Mouse (Mus musculus) lung, adult 2 months (tissue): ENCODE measurements around the gene Tox2. TPM values are rescaled to one million over a fixed set of nuclear protein-coding genes. Genes with fewer than 3 reads are reported as not detected.

Experiments
- DNase-seq: peaks from one replicate; pipeline ENCODE4 v3.0.0; 2022
- H3K4me1 ChIP-seq: fragments of 200-500 bp; 2 replicates; pipeline ENCODE4 v1.6.1; 2011; ENCODE audit warnings: low read length; ENCODE audit not compliant: control insufficient read depth, insufficient read depth
- H3K4me3 ChIP-seq: fragments of 200-500 bp; replicated peaks from 2 replicates; pipeline ENCODE3; 2011; ENCODE audit warnings: low read depth, mild to moderate bottlenecking, control low read depth, low read length; ENCODE audit errors: extremely low read depth
- CTCF ChIP-seq: fragments of 200-500 bp; IDR thresholded peaks from 2 replicates; pipeline ENCODE4 v1.5.1; 2011; ENCODE audit warnings: mild to moderate bottlenecking, low read length, control low read depth; ENCODE audit not compliant: insufficient read depth
- POLR2A ChIP-seq: fragments of 200-500 bp; IDR thresholded peaks from 2 replicates; pipeline ENCODE4 v1.6.1; 2011; ENCODE audit warnings: low read depth, mild to moderate bottlenecking, control low read depth, low read length, borderline replicate concordance; ENCODE audit errors: extremely low read depth
- WGBS: fragments of 180-500 bp; shearing (Covaris S2); methylation state at CpG from one replicate; pipeline ENCODE4 v1.1.7; 2018; 5-methylcytosine and 5-hydroxymethylcytosine counted together
- polyA plus RNA-seq: library from polyadenylated mRNA; depleted of rRNA; stranded (reverse); fragments of >200 nt; gene quantifications from 2 replicates; pipeline ENCODE4 v1.2.3, GENCODE M21; 2012

Gene Tox2
- polyA plus RNA-seq, 1 experiment: 34.2 TPM

- no peak for TF ChIP-seq POLR2A
- TF ChIP-seq CTCF: peak; percentile 93
- H3K4me3 ChIP-seq: no peak overlapping the region
- DNase-seq: peak; percentile 30
- WGBS: 25% methylated on average over 9 of the region's 9 CpGs
- no peaks in the 10 kb centered on the region for H3K4me1 ChIP-seq
Measured at GRCm38 (mm10) chr2:163340263-163340662, 137.3 kb downstream of the Tox2 start.

- DNase-seq: no peak
- TF ChIP-seq CTCF: peak; percentile 48
- no peak for TF ChIP-seq POLR2A
- WGBS: 92% methylated on average over 4 of the region's 4 CpGs
- Histone ChIP-seq H3K4me1 (no peaks in the 10 kb centered on the region), H3K4me3 (no peak overlapping the region)
Measured at GRCm38 (mm10) chr2:163343671-163344070, 140.7 kb downstream of the Tox2 start.

GRCm38 (mm10) chr2:163344976-163345660 is 142.2 kb downstream of the Tox2 start:
- TF ChIP-seq POLR2A (peak; percentile 12; the same call in 1 of the 2 replicates), CTCF (no peak)
- DNase-seq: no peak
- WGBS: 54% methylated on average over 13 of the region's 13 CpGs
- Histone ChIP-seq H3K4me3 (no peak overlapping the region), H3K4me1 (no peaks in the 10 kb centered on the region)

- TF ChIP-seq CTCF: no peak
- TF ChIP-seq POLR2A: no peak
- no peak for DNase-seq
- no peaks in the 10 kb centered on the region for H3K4me1 ChIP-seq
- H3K4me3 ChIP-seq: no peak overlapping the region
- 71% methylated on average over 11 of the region's 11 CpGs for WGBS
Measured at GRCm38 (mm10) chr2:163346497-163346896, 143.6 kb downstream of the Tox2 start.

- DNase-seq: no peak
- WGBS: 76% methylated on average over 8 of the region's 8 CpGs
- TF ChIP-seq POLR2A (no peak), CTCF (no peak)
- no peaks in the 10 kb centered on the region for H3K4me1 ChIP-seq
- no peak overlapping the region for H3K4me3 ChIP-seq
Measured at GRCm38 (mm10) chr2:163347517-163348184, 144.7 kb downstream of the Tox2 start.

- Histone ChIP-seq H3K4me3 (no peak overlapping the region), H3K4me1 (no peaks in the 10 kb centered on the region)
- WGBS: 74% methylated on average over 7 of the region's 7 CpGs
- DNase-seq: no peak
- TF ChIP-seq CTCF (no peak), POLR2A (no peak)
Measured at GRCm38 (mm10) chr2:163348677-163349076, 145.8 kb downstream of the Tox2 start.

GRCm38 (mm10) chr2:163349411-163349810 is 146.5 kb downstream of the Tox2 start:
- TF ChIP-seq CTCF (no peak), POLR2A (no peak)
- no peak for DNase-seq
- H3K4me3 ChIP-seq: no peak overlapping the region
- 47% methylated on average over 9 of the region's 9 CpGs for WGBS
- H3K4me1 ChIP-seq: no peaks in the 10 kb centered on the region

GRCm38 (mm10) chr2:163350443-163350842 is 147.5 kb downstream of the Tox2 start:
- Histone ChIP-seq H3K4me1 (no peaks in the 10 kb centered on the region), H3K4me3 (no peak overlapping the region)
- no peak for DNase-seq
- TF ChIP-seq CTCF (peak; percentile 45), POLR2A (no peak)
- 50% methylated on average over 5 of the region's 5 CpGs for WGBS

GRCm38 (mm10) chr2:163353731-163354130 is 150.8 kb downstream of the Tox2 start:
- 14% methylated on average over 7 of the region's 7 CpGs for WGBS
- TF ChIP-seq CTCF (no peak), POLR2A (no peak)
- no peak for DNase-seq
- no peaks in the 10 kb centered on the region for H3K4me1 ChIP-seq
- no peak overlapping the region for H3K4me3 ChIP-seq

GRCm38 (mm10) chr2:163355666-163356065 is 152.7 kb downstream of the Tox2 start:
- DNase-seq: no peak
- 73% methylated on average over 8 of the region's 8 CpGs for WGBS
- no peaks in the 10 kb centered on the region for H3K4me1 ChIP-seq
- TF ChIP-seq POLR2A: no peak
- no peak for TF ChIP-seq CTCF
- no peak overlapping the region for H3K4me3 ChIP-seq
